Mouse (Mus musculus) retina, adult 2 months (tissue): ENCODE measurements at regions not wholly inside any gene's neighbourhood (a gene's known extent, or its start where the extent isn't known, plus 50 kb on each side); places are given as distances from the start of the nearest gene placed in this dataset.

Experiments used
- DNase-seq: peaks from one replicate; pipeline ENCODE4 v3.0.0-alpha.2; 2012; ENCODE audit warnings: low read depth, low spot score

GRCm38 (mm10) chr6:94814711-94815110 lies 114.8 kb upstream of the Lrig1 start:
- DNase-seq = no peak

- DNase-seq = no peak
Measured at GRCm38 (mm10) chr6:94813481-94814148, 113.7 kb upstream of the Lrig1 start.

GRCm38 (mm10) chr6:94811846-94812245 lies 111.9 kb upstream of the Lrig1 start:
- DNase-seq = no peak

- no peak for DNase-seq
Measured at GRCm38 (mm10) chr6:94807216-94807615, 107.3 kb upstream of the Lrig1 start.

GRCm38 (mm10) chr6:94806481-94807160 lies 106.7 kb upstream of the Lrig1 start:
- DNase-seq = no peak

GRCm38 (mm10) chr6:94805685-94806084 lies 105.7 kb upstream of the Lrig1 start:
- DNase-seq = no peak

- DNase-seq = no peak
Measured at GRCm38 (mm10) chr6:94804284-94804815, 104.4 kb upstream of the Lrig1 start.

- DNase-seq = no peak
Measured at GRCm38 (mm10) chr6:94801039-94801438, 101.1 kb upstream of the Lrig1 start.

GRCm38 (mm10) chr6:94798545-94799211 lies 98.7 kb upstream of the Lrig1 start:
- DNase-seq = no peak

- no peak for DNase-seq
Measured at GRCm38 (mm10) chr6:94795442-94795841, 95.5 kb upstream of the Lrig1 start.

GRCm38 (mm10) chr6:94793555-94793954 lies 93.6 kb upstream of the Lrig1 start:
- DNase-seq = no peak

- no peak for DNase-seq
Measured at GRCm38 (mm10) chr6:94792312-94792711, 92.4 kb upstream of the Lrig1 start.

- DNase-seq = no peak
Measured at GRCm38 (mm10) chr6:94789308-94789763, 89.4 kb upstream of the Lrig1 start.

- no peak for DNase-seq
Measured at GRCm38 (mm10) chr6:94783471-94783870, 83.5 kb upstream of the Lrig1 start.

- no peak for DNase-seq
Measured at GRCm38 (mm10) chr6:94780621-94781020, 80.7 kb upstream of the Lrig1 start.

- DNase-seq = no peak
Measured at GRCm38 (mm10) chr6:94779854-94780253, 79.9 kb upstream of the Lrig1 start.

GRCm38 (mm10) chr6:94779213-94779612 lies 79.3 kb upstream of the Lrig1 start:
- no peak for DNase-seq

GRCm38 (mm10) chr6:94778797-94779196 lies 78.8 kb upstream of the Lrig1 start:
- DNase-seq = no peak

GRCm38 (mm10) chr6:94776585-94776984 lies 76.6 kb upstream of the Lrig1 start:
- no peak for DNase-seq

GRCm38 (mm10) chr6:94774871-94775270 lies 74.9 kb upstream of the Lrig1 start:
- no peak for DNase-seq

- DNase-seq = no peak
Measured at GRCm38 (mm10) chr6:94773604-94774486, 73.9 kb upstream of the Lrig1 start.
